Mouse (Mus musculus): Measurements from ENCODE around the gene Tmed2. TPM values are rescaled to one million over a fixed set of nuclear protein-coding genes. Genes with fewer than 3 reads are reported as not detected.

The Tmed2 gene
- polyA plus RNA-seq, 1 experiment from 2014 or later, result 443 TPM

GRCm38 (mm10) chr5:124518648-124519047, 21.8 kb upstream of the Tmed2 start:
- H3K4me1 ChIP-seq (ENCODE audit: control insufficient read depth, insufficient read depth, low read length), result no peaks in the 10 kb centered on the region
- H3K9me3 ChIP-seq (replicated peaks; ENCODE audit: control insufficient read depth, low read length), result 0 out of 2 replicates have a peak, but pooled peaks cover 3% of the 10 kb centered on the region
- ATAC-seq (replicated peaks; ENCODE audit: extremely low read depth, insufficient read depth, low FRiP score), result no peak
- H3K27me3 ChIP-seq (ENCODE audit: control insufficient read depth, insufficient read depth, low read length), result no peaks in the 10 kb centered on the region
- peaks cover 32% of the 10 kb centered on the region for H3K36me3 ChIP-seq (ENCODE audit: control insufficient read depth, insufficient read depth)
- H3K27ac ChIP-seq (ENCODE audit: low read length), result no peak overlapping the region
- H3K9ac ChIP-seq (ENCODE audit: low read length), result no peak overlapping the region
- no peak overlapping the region for H3K4me3 ChIP-seq (ENCODE audit: low read length)
- 85% methylated on average over 10 of the region's 10 CpGs for WGBS
- no peak overlapping the region for H3K4me2 ChIP-seq (ENCODE audit: low read depth, low read length)

DNA sequence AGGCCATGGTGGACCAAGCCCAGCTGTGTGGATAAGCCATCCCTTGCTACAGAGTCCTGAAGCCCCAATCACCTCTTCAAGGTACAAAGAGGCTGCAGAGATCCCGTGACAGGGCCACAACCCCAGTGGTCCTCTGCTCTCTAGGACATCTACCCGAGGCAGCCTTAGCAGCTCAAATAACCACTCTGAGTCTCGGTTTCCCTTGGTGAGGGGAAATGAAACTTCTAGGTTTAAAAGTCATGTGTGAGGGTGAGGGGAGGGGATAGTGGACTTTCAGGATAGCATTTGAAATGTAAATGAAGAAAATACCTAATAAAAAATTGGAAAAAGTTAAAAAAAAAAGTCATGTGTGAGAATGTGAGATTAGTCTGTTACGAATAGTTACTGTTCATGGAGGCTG, 18.9 kb upstream of the Tmed2 start:
- Histone ChIP-seq H3K4me1 (ENCODE audit: control insufficient read depth, insufficient read depth, low read length) (0 out of 2 replicates have a peak, but pooled peaks cover 2% of the 10 kb centered on the region), H3K4me3 (ENCODE audit: low read length) (no peak overlapping the region), H3K9me3 (replicated peaks; ENCODE audit: control insufficient read depth, low read length) (0 out of 2 replicates have a peak, but pooled peaks cover 3% of the 10 kb centered on the region), H3K4me2 (ENCODE audit: low read depth, low read length) (no peak overlapping the region), H3K36me3 (ENCODE audit: control insufficient read depth, insufficient read depth) (peaks cover 19% of the 10 kb centered on the region; the same call in 1 of the 2 replicates), H3K27ac (ENCODE audit: low read length) (no peak overlapping the region), H3K9ac (ENCODE audit: low read length) (no peak overlapping the region), H3K27me3 (ENCODE audit: control insufficient read depth, insufficient read depth, low read length) (no peaks in the 10 kb centered on the region)
- ATAC-seq (replicated peaks; ENCODE audit: extremely low read depth, insufficient read depth, low FRiP score), result no peak
- 83% methylated on average over 4 of the region's 4 CpGs for WGBS

- WGBS, result 94% methylated on average over 8 of the region's 8 CpGs
- H3K36me3 ChIP-seq (ENCODE audit: control insufficient read depth, insufficient read depth), result peaks cover 12% of the 10 kb centered on the region; the same call in 1 of the 2 replicates
- H3K27ac ChIP-seq (ENCODE audit: low read length), result no peak overlapping the region
- H3K9me3 ChIP-seq (replicated peaks; ENCODE audit: control insufficient read depth, low read length), result 0 out of 2 replicates have a peak, but pooled peaks cover 3% of the 10 kb centered on the region
- H3K27me3 ChIP-seq (ENCODE audit: control insufficient read depth, insufficient read depth, low read length), result no peaks in the 10 kb centered on the region
- peaks cover 3% of the 10 kb centered on the region; the same call in 1 of the 2 replicates for H3K4me1 ChIP-seq (ENCODE audit: control insufficient read depth, insufficient read depth, low read length)
- no peak overlapping the region for H3K9ac ChIP-seq (ENCODE audit: low read length)
- no peak overlapping the region for H3K4me2 ChIP-seq (ENCODE audit: low read depth, low read length)
- ATAC-seq (replicated peaks; ENCODE audit: extremely low read depth, insufficient read depth, low FRiP score), result no peak
- H3K4me3 ChIP-seq (ENCODE audit: low read length), result no peak overlapping the region
Observed at GRCm38 (mm10) chr5:124523032-124523431, 17.5 kb upstream of the Tmed2 start.

DNA sequence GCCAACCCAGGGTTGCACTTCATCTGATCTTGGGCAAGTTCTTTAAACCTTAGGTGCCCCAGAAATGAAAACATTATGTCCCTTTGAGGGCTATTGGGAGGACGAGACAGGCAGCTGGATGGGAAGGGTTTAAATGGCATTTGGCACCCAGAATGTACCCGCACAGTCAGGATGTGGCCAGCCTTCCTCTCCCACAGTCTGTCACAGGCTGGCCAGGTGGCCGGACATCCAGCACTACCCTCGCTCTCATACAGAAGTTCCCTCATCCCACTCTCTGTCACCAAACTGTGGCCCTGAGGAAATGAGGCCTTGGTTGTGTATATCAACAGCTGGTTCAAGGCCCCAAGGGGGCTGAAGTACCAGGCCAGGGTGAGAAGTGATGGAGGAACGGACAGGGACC, 15.6 kb upstream of the Tmed2 start:
- Histone ChIP-seq H3K4me1 (ENCODE audit: control insufficient read depth, insufficient read depth, low read length) (peaks cover 22% of the 10 kb centered on the region), H3K27me3 (ENCODE audit: control insufficient read depth, insufficient read depth, low read length) (no peaks in the 10 kb centered on the region), H3K9ac (ENCODE audit: low read length) (no peak overlapping the region), H3K9me3 (replicated peaks; ENCODE audit: control insufficient read depth, low read length) (0 out of 2 replicates have a peak, but pooled peaks cover 3% of the 10 kb centered on the region), H3K36me3 (ENCODE audit: control insufficient read depth, insufficient read depth) (peaks cover 10% of the 10 kb centered on the region; the same call in 1 of the 2 replicates), H3K4me2 (ENCODE audit: low read depth, low read length) (no peak overlapping the region), H3K27ac (ENCODE audit: low read length) (no peak overlapping the region), H3K4me3 (ENCODE audit: low read length) (no peak overlapping the region)
- no peak for ATAC-seq (replicated peaks; ENCODE audit: extremely low read depth, insufficient read depth, low FRiP score)
- WGBS, result 83% methylated on average over 5 of the region's 5 CpGs

- H3K27ac ChIP-seq (ENCODE audit: low read length), result peak overlapping the region; percentile 92
- peaks cover 35% of the 10 kb centered on the region for H3K4me1 ChIP-seq (ENCODE audit: control insufficient read depth, insufficient read depth, low read length)
- H3K9ac ChIP-seq (ENCODE audit: low read length), result peak overlapping the region; percentile 69
- H3K36me3 ChIP-seq (ENCODE audit: control insufficient read depth, insufficient read depth), result peaks cover 2% of the 10 kb centered on the region; the same call in 1 of the 2 replicates
- ATAC-seq (replicated peaks; ENCODE audit: extremely low read depth, insufficient read depth, low FRiP score), result no peak
- peak overlapping the region; percentile 86 for H3K4me3 ChIP-seq (ENCODE audit: low read length)
- H3K4me2 ChIP-seq (ENCODE audit: low read depth, low read length), result peak overlapping the region; percentile 92
- no peaks in the 10 kb centered on the region for H3K27me3 ChIP-seq (ENCODE audit: control insufficient read depth, insufficient read depth, low read length)
- no peaks in the 10 kb centered on the region for H3K9me3 ChIP-seq (replicated peaks; ENCODE audit: control insufficient read depth, low read length)
- 79% methylated on average over 4 of the region's 4 CpGs for WGBS
Observed at GRCm38 (mm10) chr5:124528351-124528750, 12.1 kb upstream of the Tmed2 start.

DNA sequence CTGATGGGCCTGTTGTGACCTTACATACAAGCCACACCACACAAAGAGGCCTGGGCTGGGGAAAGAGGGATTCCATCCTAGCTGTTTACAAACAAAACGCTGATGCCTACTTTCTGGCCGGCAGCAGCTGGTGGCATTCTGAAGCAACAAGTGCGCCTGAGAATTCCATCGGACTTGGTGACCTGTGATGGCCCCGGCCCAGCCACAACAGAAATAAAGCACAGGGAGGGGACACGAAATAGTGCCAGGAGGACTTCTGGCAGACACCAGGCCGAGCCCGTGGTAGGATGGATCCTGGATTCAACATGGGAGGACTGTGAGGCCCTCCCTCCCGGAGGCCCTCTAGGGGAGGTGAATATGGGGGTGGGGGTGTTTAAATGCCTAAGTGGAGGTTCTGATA, 11.7 kb upstream of the Tmed2 start:
- peak overlapping the region; percentile 92 for H3K27ac ChIP-seq (ENCODE audit: low read length)
- no peaks in the 10 kb centered on the region for H3K9me3 ChIP-seq (replicated peaks; ENCODE audit: control insufficient read depth, low read length)
- H3K9ac ChIP-seq (ENCODE audit: low read length), result peak overlapping the region; percentile 69
- peak overlapping the region; percentile 92 for H3K4me2 ChIP-seq (ENCODE audit: low read depth, low read length)
- no peaks in the 10 kb centered on the region for H3K36me3 ChIP-seq (ENCODE audit: control insufficient read depth, insufficient read depth)
- WGBS, result 22% methylated on average over 9 of the region's 9 CpGs
- H3K4me3 ChIP-seq (ENCODE audit: low read length), result peak overlapping the region; percentile 86
- no peak for ATAC-seq (replicated peaks; ENCODE audit: extremely low read depth, insufficient read depth, low FRiP score)
- peaks cover 35% of the 10 kb centered on the region for H3K4me1 ChIP-seq (ENCODE audit: control insufficient read depth, insufficient read depth, low read length)
- H3K27me3 ChIP-seq (ENCODE audit: control insufficient read depth, insufficient read depth, low read length), result no peaks in the 10 kb centered on the region

DNA sequence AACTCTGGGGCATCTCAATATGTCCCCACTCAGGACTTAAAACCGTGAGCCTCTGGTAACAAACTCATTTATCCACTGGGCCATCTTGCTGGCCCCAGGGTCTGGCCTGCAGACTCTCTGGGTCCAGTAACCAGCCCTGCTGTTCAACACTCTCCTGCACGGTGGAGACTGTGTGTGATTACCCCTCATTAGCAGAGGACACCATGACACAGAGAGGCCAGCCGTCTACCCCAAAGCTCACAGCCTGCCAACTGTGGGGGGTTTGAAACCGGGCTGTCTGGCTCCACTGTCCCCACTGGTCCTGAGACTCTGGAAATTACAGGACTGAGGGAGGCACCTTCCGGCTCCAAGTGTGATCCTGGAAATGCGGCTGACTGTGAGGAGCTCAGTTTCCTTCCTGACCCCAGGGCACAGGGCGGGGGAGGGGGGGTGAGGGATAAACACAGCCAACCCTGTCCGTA, 11.3 kb upstream of the Tmed2 start:
- Histone ChIP-seq H3K27me3 (ENCODE audit: control insufficient read depth, insufficient read depth, low read length) (no peaks in the 10 kb centered on the region), H3K27ac (ENCODE audit: low read length) (peak overlapping the region; percentile 92), H3K36me3 (ENCODE audit: control insufficient read depth, insufficient read depth) (no peaks in the 10 kb centered on the region), H3K4me1 (ENCODE audit: control insufficient read depth, insufficient read depth, low read length) (peaks cover 35% of the 10 kb centered on the region), H3K4me3 (ENCODE audit: low read length) (peak overlapping the region; percentile 86), H3K4me2 (ENCODE audit: low read depth, low read length) (peak overlapping the region; percentile 92), H3K9ac (ENCODE audit: low read length) (peak overlapping the region; percentile 69), H3K9me3 (replicated peaks; ENCODE audit: control insufficient read depth, low read length) (no peaks in the 10 kb centered on the region)
- WGBS, result 26% methylated on average over 8 of the region's 8 CpGs
- ATAC-seq (replicated peaks; ENCODE audit: extremely low read depth, insufficient read depth, low FRiP score), result no peak

DNA sequence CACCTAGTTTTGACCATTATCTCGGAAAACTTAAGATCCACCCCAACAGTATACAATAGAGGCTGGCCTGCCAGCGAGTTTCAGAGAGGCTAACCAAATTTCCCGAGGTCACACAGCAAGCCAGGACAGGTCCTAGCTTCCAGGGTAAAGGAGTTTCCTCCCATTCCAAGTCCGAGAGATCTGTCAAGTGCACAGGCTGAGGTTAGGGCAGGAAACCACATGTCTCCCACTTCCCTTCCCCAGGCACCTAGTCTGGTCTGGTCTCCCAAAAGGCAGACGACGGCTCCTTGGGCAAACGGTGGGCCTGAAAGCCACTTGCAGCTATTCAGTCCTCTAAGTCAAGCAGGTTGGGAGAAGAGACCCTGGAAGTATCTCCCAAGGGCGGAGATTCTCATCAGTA, 10.8 kb upstream of the Tmed2 start:
- H3K4me1 ChIP-seq (ENCODE audit: control insufficient read depth, insufficient read depth, low read length), result peaks cover 33% of the 10 kb centered on the region
- no peaks in the 10 kb centered on the region for H3K27me3 ChIP-seq (ENCODE audit: control insufficient read depth, insufficient read depth, low read length)
- H3K9ac ChIP-seq (ENCODE audit: low read length), result peak overlapping the region; percentile 92
- H3K27ac ChIP-seq (ENCODE audit: low read length), result peak overlapping the region; percentile 92
- 46% methylated on average over 8 of the region's 8 CpGs for WGBS
- H3K4me2 ChIP-seq (ENCODE audit: low read depth, low read length), result peak overlapping the region; percentile 92
- H3K4me3 ChIP-seq (ENCODE audit: low read length), result peak overlapping the region; percentile 86
- H3K36me3 ChIP-seq (ENCODE audit: control insufficient read depth, insufficient read depth), result no peaks in the 10 kb centered on the region
- ATAC-seq (replicated peaks; ENCODE audit: extremely low read depth, insufficient read depth, low FRiP score), result no peak
- no peaks in the 10 kb centered on the region for H3K9me3 ChIP-seq (replicated peaks; ENCODE audit: control insufficient read depth, low read length)

DNA sequence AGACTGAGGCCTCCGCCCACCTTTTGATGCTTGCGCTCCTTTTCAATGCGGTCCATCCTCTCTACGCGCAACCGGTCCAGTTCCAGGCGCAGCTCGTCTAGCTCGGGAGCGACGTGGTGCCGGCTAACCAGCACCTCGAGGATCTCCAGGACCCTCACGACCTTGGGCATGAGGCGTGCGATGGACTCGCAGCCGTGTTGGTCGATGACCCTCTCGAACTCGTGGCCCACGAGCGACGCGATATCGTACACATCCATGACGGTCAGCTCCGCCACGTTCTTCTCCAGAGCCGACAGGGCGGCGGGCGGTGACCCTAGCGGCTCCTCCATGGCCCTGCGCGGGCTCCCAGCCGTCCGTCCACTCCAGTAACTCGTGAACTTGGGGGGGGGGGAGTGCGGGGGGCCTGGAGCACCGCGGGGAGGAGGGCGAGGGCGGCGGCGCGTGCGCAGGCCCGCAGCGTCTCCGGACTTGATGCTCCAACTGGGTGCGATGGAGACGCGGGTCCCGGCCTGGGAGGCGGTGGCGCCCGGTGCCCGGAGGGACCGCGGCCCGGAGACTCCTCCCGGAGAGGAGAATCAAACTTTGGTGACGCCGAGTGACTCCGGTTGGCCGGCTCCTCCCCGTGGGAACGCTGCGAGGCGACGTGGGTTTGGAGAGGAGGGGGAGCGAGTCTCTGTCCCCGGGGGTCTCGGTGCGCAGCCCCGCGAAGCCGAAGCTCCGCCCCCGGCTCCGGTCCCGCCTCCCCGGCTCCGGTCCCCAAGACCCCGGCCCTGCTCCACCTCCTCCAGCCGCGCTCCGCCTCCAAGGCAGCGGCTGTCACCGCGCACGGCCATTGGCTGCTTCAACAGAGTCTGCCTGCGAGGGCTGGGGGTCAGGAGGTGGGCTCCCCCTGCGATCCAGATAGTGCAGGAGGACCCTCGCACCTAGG, 9.6 kb upstream of the Tmed2 start, which contains the start of gene Rilpl1:
TSS of gene Rilpl1 (minus strand) at position 737 of the 928 bp plus-strand sequence.
- H3K36me3 ChIP-seq (ENCODE audit: control insufficient read depth, insufficient read depth), result no peaks in the 10 kb centered on the region
- WGBS, result under 1% methylated on average over 84 of the region's 96 CpGs
- no peaks in the 10 kb centered on the region for H3K27me3 ChIP-seq (ENCODE audit: control insufficient read depth, insufficient read depth, low read length)
- peak within 1 kb of the TSS; percentile 92 for H3K27ac ChIP-seq (ENCODE audit: low read length)
- peaks cover 33% of the 10 kb centered on the region for H3K4me1 ChIP-seq (ENCODE audit: control insufficient read depth, insufficient read depth, low read length)
- no peaks in the 10 kb centered on the region for H3K9me3 ChIP-seq (replicated peaks; ENCODE audit: control insufficient read depth, low read length)
- peak within 1 kb of the TSS; percentile 92 for H3K9ac ChIP-seq (ENCODE audit: low read length)
- peak within 1 kb of the TSS; percentile 86 for H3K4me3 ChIP-seq (ENCODE audit: low read length)
- peak; percentile 88 for ATAC-seq (replicated peaks; ENCODE audit: extremely low read depth, insufficient read depth, low FRiP score)
- H3K4me2 ChIP-seq (ENCODE audit: low read depth, low read length), result peak within 1 kb of the TSS; percentile 92

Measured in heart, embryonic 16.5 days (tissue).